Mouse (Mus musculus) adrenal gland, adult 2 months (tissue): ENCODE measurements around the gene Pbld1. TPM values are rescaled to one million over a fixed set of nuclear protein-coding genes. Genes with fewer than 3 reads are reported as not detected.

Experiments
- DNase-seq: peaks from one replicate; pipeline ENCODE4 v3.0.0; 2021
- polyA plus RNA-seq: library from polyadenylated mRNA; depleted of rRNA; stranded (reverse); fragments of >200 nt; gene quantifications from 2 replicates; pipeline ENCODE4 v1.2.3, GENCODE M21; 2012
- total RNA-seq, 2 experiments: library from RNA; stranded (reverse); gene quantifications; 2 replicates each; pipeline ENCODE4 v1.2.3; 2021

Gene Pbld1
- total and polyA plus RNA-seq, 3 experiments: 0.40 to 3.0 (median 2.0) TPM

GRCm38 (mm10) chr10:63092616-63093550 lies 32.9 kb downstream of the Pbld1 start:
- no peak for DNase-seq

- no peak for DNase-seq
These were observed 36.8 kb downstream of the Pbld1 start for GRCm38 (mm10) chr10:63096757-63097156.

- DNase-seq: no peak
These were observed 38.2 kb downstream of the Pbld1 start for GRCm38 (mm10) chr10:63098191-63098590.

GRCm38 (mm10) chr10:63099521-63099920 lies 39.6 kb downstream of the Pbld1 start, which contains the start of gene Atoh7:
TSS of gene Atoh7 (plus strand) at chr10:63099651.
- no peak for DNase-seq

- DNase-seq: peak; percentile 72
These were observed 40.1 kb downstream of the Pbld1 start for GRCm38 (mm10) chr10:63099941-63100562.

GRCm38 (mm10) chr10:63100657-63101056 lies 40.7 kb downstream of the Pbld1 start:
- DNase-seq: no peak

- no peak for DNase-seq
These were observed 53.2 kb downstream of the Pbld1 start for GRCm38 (mm10) chr10:63113027-63113604.

GRCm38 (mm10) chr10:63113716-63114360 lies 53.9 kb downstream of the Pbld1 start:
- no peak for DNase-seq

GRCm38 (mm10) chr10:63115881-63116280 lies 55.9 kb downstream of the Pbld1 start:
- DNase-seq: no peak

GRCm38 (mm10) chr10:63116376-63116775 lies 56.4 kb downstream of the Pbld1 start:
- no peak for DNase-seq

- DNase-seq: no peak
These were observed 57.6 kb downstream of the Pbld1 start for GRCm38 (mm10) chr10:63117583-63117982.

GRCm38 (mm10) chr10:63119916-63120315 lies 60.0 kb downstream of the Pbld1 start:
- no peak for DNase-seq

GRCm38 (mm10) chr10:63121961-63122360 lies 62.0 kb downstream of the Pbld1 start:
- no peak for DNase-seq

- DNase-seq: peak; percentile 63
These were observed 62.6 kb downstream of the Pbld1 start for GRCm38 (mm10) chr10:63122516-63122915.

- DNase-seq: no peak
These were observed 63.2 kb downstream of the Pbld1 start for GRCm38 (mm10) chr10:63123141-63123540.

GRCm38 (mm10) chr10:63124016-63124415 lies 64.1 kb downstream of the Pbld1 start:
- peak; percentile 75 for DNase-seq

- no peak for DNase-seq
These were observed 65.4 kb downstream of the Pbld1 start for GRCm38 (mm10) chr10:63125343-63125742.

- DNase-seq: no peak
These were observed 66.2 kb downstream of the Pbld1 start for GRCm38 (mm10) chr10:63126116-63126515.

GRCm38 (mm10) chr10:63127156-63127555 lies 67.2 kb downstream of the Pbld1 start:
- DNase-seq: no peak
